Mouse (Mus musculus): ENCODE measurements around the gene Gm49336. TPM values are rescaled to one million over a fixed set of nuclear protein-coding genes. Genes with fewer than 3 reads are reported as not detected.

Gene Gm49336
- polyA plus RNA-seq, 1 experiment from 2014 or later = 43.9 TPM

GRCm38 (mm10) chr14:60262316-60262715, 11.0 kb upstream of the Gm49336 start:
- H3K4me3 ChIP-seq (replicated peaks) = no peak overlapping the region
- no peaks in the 10 kb centered on the region for H3K9me3 ChIP-seq (replicated peaks)
- H3K4me2 ChIP-seq = no peak overlapping the region
- H3K4me1 ChIP-seq = peaks cover 15% of the 10 kb centered on the region
- no peak overlapping the region for H3K9ac ChIP-seq (replicated peaks)
- WGBS = 79% methylated on average over 7 of the region's 7 CpGs
- H3K27ac ChIP-seq (replicated peaks) = no peak overlapping the region
- H3K36me3 ChIP-seq = no peaks in the 10 kb centered on the region
- no peak for ATAC-seq (ENCODE audit: low FRiP score)
- no peaks in the 10 kb centered on the region for H3K27me3 ChIP-seq (replicated peaks)

- Histone ChIP-seq H3K4me2 (no peak overlapping the region), H3K4me1 (no peaks in the 10 kb centered on the region), H3K9ac (replicated peaks) (no peak overlapping the region), H3K9me3 (replicated peaks) (no peaks in the 10 kb centered on the region), H3K27me3 (replicated peaks) (no peaks in the 10 kb centered on the region), H3K4me3 (replicated peaks) (no peak overlapping the region), H3K36me3 (no peaks in the 10 kb centered on the region), H3K27ac (replicated peaks) (no peak overlapping the region)
- whole genome bisulfite sequencing = 91% methylated on average over 1 of the region's 1 CpGs
- ATAC-seq (ENCODE audit: low FRiP score) = no peak
Observed at GRCm38 (mm10) chr14:60257851-60258250, 6.5 kb upstream of the Gm49336 start.

DNA sequence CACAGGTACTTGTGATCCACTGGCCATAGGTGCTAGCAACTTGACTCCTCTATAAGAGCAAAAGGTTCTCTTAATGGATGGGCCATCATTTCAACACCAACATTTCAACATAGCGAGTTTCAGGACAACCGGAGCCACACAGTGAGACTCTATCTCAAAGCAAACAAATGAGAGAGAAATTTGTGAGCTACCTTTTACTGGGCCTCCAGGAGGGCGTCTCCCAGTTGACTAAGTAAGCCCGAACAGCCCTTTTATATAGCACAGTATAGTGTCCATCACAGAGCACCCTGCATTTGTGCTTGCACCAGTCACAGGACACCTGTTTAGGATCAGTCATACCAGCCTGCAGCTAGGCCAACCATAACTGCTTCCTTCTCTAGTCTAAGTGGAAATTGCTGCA, 5.8 kb upstream of the Gm49336 start:
- no peaks in the 10 kb centered on the region for H3K27me3 ChIP-seq (replicated peaks)
- 80% methylated on average over 4 of the region's 4 CpGs for WGBS
- ATAC-seq (ENCODE audit: low FRiP score) = no peak

DNA sequence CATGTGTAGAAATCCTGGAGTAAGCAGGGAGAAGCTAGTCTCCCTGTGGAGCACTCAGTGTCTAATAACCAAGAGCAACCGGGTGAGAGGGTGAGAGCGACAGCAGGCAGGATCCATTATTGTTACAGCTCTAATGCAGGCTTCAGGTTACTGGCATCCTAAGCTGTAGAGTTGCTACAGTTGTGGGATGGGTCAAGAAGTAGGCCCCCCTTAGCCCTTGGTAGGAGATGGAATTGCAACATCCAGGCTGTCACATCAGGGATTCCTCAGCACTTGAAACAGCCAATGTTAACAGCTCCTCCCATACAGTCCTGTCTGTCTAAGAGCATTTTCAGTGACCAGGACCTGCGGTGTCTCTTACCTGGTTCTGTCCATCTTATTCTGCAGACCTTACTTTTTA, 5.0 kb upstream of the Gm49336 start:
- Histone ChIP-seq H3K27me3 (replicated peaks) (no peaks in the 10 kb centered on the region), H3K4me1 (peaks cover 8% of the 10 kb centered on the region), H3K9me3 (replicated peaks) (no peaks in the 10 kb centered on the region), H3K9ac (replicated peaks) (no peak overlapping the region), H3K27ac (replicated peaks) (no peak overlapping the region), H3K36me3 (no peaks in the 10 kb centered on the region), H3K4me3 (replicated peaks) (no peak overlapping the region), H3K4me2 (no peak overlapping the region)
- no peak for ATAC-seq (ENCODE audit: low FRiP score)
- 26% methylated on average over 3 of the region's 3 CpGs for WGBS

More for the DNA sequence above, 5.8 kb upstream of the Gm49336 start:
- H3K36me3 ChIP-seq = no peaks in the 10 kb centered on the region
- H3K4me2 ChIP-seq = no peak overlapping the region
- H3K9ac ChIP-seq (replicated peaks) = no peak overlapping the region
- no peaks in the 10 kb centered on the region for H3K9me3 ChIP-seq (replicated peaks)
- H3K4me3 ChIP-seq (replicated peaks) = no peak overlapping the region
- peaks cover 7% of the 10 kb centered on the region for H3K4me1 ChIP-seq
- no peak overlapping the region for H3K27ac ChIP-seq (replicated peaks)

GRCm38 (mm10) chr14:60254774-60255173, 3.5 kb upstream of the Gm49336 start:
- no peak for ATAC-seq (ENCODE audit: low FRiP score)
- no peaks in the 10 kb centered on the region for H3K36me3 ChIP-seq
- no peaks in the 10 kb centered on the region for H3K27me3 ChIP-seq (replicated peaks)
- peaks cover 15% of the 10 kb centered on the region for H3K4me1 ChIP-seq
- no peak overlapping the region for H3K4me2 ChIP-seq
- H3K9ac ChIP-seq (replicated peaks) = no peak overlapping the region
- no peak overlapping the region for H3K4me3 ChIP-seq (replicated peaks)
- H3K27ac ChIP-seq (replicated peaks) = no peak overlapping the region
- no peaks in the 10 kb centered on the region for H3K9me3 ChIP-seq (replicated peaks)

GRCm38 (mm10) chr14:60253466-60253865, 2.2 kb upstream of the Gm49336 start:
- no peak overlapping the region for H3K4me2 ChIP-seq
- no peaks in the 10 kb centered on the region for H3K36me3 ChIP-seq
- ATAC-seq (ENCODE audit: low FRiP score) = no peak
- H3K27me3 ChIP-seq (replicated peaks) = no peaks in the 10 kb centered on the region
- no peak overlapping the region for H3K9ac ChIP-seq (replicated peaks)
- H3K9me3 ChIP-seq (replicated peaks) = no peaks in the 10 kb centered on the region
- H3K27ac ChIP-seq (replicated peaks) = no peak overlapping the region
- no peak overlapping the region for H3K4me3 ChIP-seq (replicated peaks)
- 93% methylated on average over 3 of the region's 3 CpGs for WGBS
- peaks cover 26% of the 10 kb centered on the region for H3K4me1 ChIP-seq

- Histone ChIP-seq H3K4me3 (replicated peaks) (peak overlapping the region; percentile 72), H3K27ac (replicated peaks) (peak overlapping the region; percentile 97), H3K9me3 (replicated peaks) (no peaks in the 10 kb centered on the region), H3K36me3 (no peaks in the 10 kb centered on the region), H3K4me1 (peaks cover 31% of the 10 kb centered on the region), H3K9ac (replicated peaks) (peak overlapping the region; percentile 98), H3K27me3 (replicated peaks) (no peaks in the 10 kb centered on the region), H3K4me2 (peak overlapping the region; percentile 70)
- WGBS = 20% methylated on average over 15 of the region's 15 CpGs
- ATAC-seq (ENCODE audit: low FRiP score) = peak; percentile 65
Observed at GRCm38 (mm10) chr14:60252004-60253000, 995 bp upstream of the Gm49336 start.

- Histone ChIP-seq H3K4me1 (peaks cover 31% of the 10 kb centered on the region), H3K27me3 (replicated peaks) (no peaks in the 10 kb centered on the region), H3K36me3 (no peaks in the 10 kb centered on the region), H3K27ac (replicated peaks) (peak overlapping the region; percentile 97), H3K9me3 (replicated peaks) (no peaks in the 10 kb centered on the region), H3K4me2 (peak overlapping the region; percentile 70), H3K4me3 (replicated peaks) (peak overlapping the region; percentile 72), H3K9ac (replicated peaks) (peak overlapping the region; percentile 98)
- WGBS = under 1% methylated on average over 39 of the region's 39 CpGs
- peak; percentile 73 for ATAC-seq (ENCODE audit: low FRiP score)
Observed at GRCm38 (mm10) chr14:60250879-60251278, 428 bp downstream of the Gm49336 start.

GRCm38 (mm10) chr14:60250366-60250765, 941 bp downstream of the Gm49336 start:
- Histone ChIP-seq H3K4me3 (replicated peaks) (peak overlapping the region; percentile 72), H3K27me3 (replicated peaks) (no peaks in the 10 kb centered on the region), H3K27ac (replicated peaks) (peak overlapping the region; percentile 97), H3K9me3 (replicated peaks) (no peaks in the 10 kb centered on the region), H3K4me1 (peaks cover 31% of the 10 kb centered on the region), H3K4me2 (peak overlapping the region; percentile 70), H3K36me3 (peaks cover under 1% of the 10 kb centered on the region; the same call in 1 of the 2 replicates), H3K9ac (replicated peaks) (peak overlapping the region; percentile 98)
- ATAC-seq (ENCODE audit: low FRiP score) = no peak
- 10% methylated on average over 8 of the region's 8 CpGs for WGBS

DNA sequence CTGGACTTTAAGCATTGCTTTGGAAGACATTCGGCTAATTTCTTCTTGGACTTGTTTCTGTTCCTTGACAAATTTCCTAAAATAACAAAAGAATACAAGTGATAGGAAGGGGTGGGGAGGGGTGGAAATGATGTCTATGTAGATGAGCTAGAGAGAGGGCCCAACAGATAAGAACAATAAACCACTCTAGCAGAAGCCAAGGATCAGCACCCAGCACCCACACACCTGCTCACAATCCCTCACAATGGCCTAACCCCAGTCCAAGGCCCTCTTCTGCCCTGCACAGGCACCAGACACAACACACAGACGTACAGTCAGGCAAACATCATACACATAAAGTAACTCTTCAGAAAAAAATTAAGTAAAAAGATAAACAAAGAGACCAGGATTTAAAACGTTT, 12.8 kb downstream of the Gm49336 start:
- H3K4me2 ChIP-seq = no peak overlapping the region
- peaks cover 30% of the 10 kb centered on the region for H3K36me3 ChIP-seq
- H3K27ac ChIP-seq (replicated peaks) = no peak overlapping the region
- ATAC-seq (ENCODE audit: low FRiP score) = no peak
- H3K9ac ChIP-seq (replicated peaks) = no peak overlapping the region
- no peaks in the 10 kb centered on the region for H3K4me1 ChIP-seq
- H3K27me3 ChIP-seq (replicated peaks) = no peaks in the 10 kb centered on the region
- no peaks in the 10 kb centered on the region for H3K9me3 ChIP-seq (replicated peaks)
- no peak overlapping the region for H3K4me3 ChIP-seq (replicated peaks)
- 92% methylated on average over 3 of the region's 3 CpGs for WGBS

DNA sequence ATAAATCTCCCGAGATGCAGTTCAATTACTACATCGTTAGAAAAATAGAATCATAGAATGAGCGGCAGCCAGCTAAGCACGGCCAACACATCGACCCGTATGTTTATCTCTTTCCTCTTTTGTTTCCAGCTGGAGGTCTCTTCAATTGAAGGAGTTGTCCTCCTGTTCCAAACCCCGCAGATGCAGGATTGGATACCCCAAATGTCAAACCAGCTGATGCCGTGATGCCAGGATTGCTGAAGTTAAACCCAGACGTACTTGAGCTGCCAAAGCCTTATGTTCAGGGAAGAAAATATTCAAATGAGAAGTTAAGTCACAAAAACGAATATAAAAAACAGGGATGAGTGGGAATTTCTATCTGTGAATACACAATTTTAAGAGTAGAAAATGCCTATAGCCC, 31.4 kb downstream of the Gm49336 start:
- Histone ChIP-seq H3K9ac (replicated peaks) (no peak overlapping the region), H3K9me3 (replicated peaks) (no peaks in the 10 kb centered on the region), H3K36me3 (peaks cover 23% of the 10 kb centered on the region; the same call in 1 of the 2 replicates), H3K4me2 (no peak overlapping the region), H3K27ac (replicated peaks) (no peak overlapping the region), H3K4me3 (replicated peaks) (no peak overlapping the region), H3K27me3 (replicated peaks) (no peaks in the 10 kb centered on the region), H3K4me1 (no peaks in the 10 kb centered on the region)
- ATAC-seq (ENCODE audit: low FRiP score) = no peak
- WGBS = 93% methylated on average over 10 of the region's 10 CpGs

GRCm38 (mm10) chr14:60217616-60218015, 33.7 kb downstream of the Gm49336 start:
- H3K27me3 ChIP-seq (replicated peaks) = no peaks in the 10 kb centered on the region
- no peak overlapping the region for H3K4me3 ChIP-seq (replicated peaks)
- H3K9me3 ChIP-seq (replicated peaks) = no peaks in the 10 kb centered on the region
- peaks cover 23% of the 10 kb centered on the region; the same call in 1 of the 2 replicates for H3K36me3 ChIP-seq
- no peak for ATAC-seq (ENCODE audit: low FRiP score)
- no peak overlapping the region for H3K27ac ChIP-seq (replicated peaks)
- WGBS = 98% methylated on average over 4 of the region's 4 CpGs
- no peak overlapping the region for H3K9ac ChIP-seq (replicated peaks)
- no peak overlapping the region for H3K4me2 ChIP-seq
- no peaks in the 10 kb centered on the region for H3K4me1 ChIP-seq
